Mouse (Mus musculus) monocyte, adult 2 months (primary cell): ENCODE measurements around the gene Carhsp1.

Experiments
- DNase-seq, 2 experiments: peaks; one replicate each; pipeline ENCODE4 v3.0.0; 2022; ENCODE audit warnings: low spot score in 2 of 2, low read depth in 1 of 2

Gene Carhsp1

GRCm38 (mm10) chr16:8675559-8675958 is 3.6 kb upstream of the Carhsp1 start:
- DNase-seq: no peak

GRCm38 (mm10) chr16:8674165-8674564 is 2.2 kb upstream of the Carhsp1 start:
- peak in 1 of 2 experiments; percentile 61 for DNase-seq

GRCm38 (mm10) chr16:8673343-8673742 is 1.4 kb upstream of the Carhsp1 start:
- no peak for DNase-seq

DNA sequence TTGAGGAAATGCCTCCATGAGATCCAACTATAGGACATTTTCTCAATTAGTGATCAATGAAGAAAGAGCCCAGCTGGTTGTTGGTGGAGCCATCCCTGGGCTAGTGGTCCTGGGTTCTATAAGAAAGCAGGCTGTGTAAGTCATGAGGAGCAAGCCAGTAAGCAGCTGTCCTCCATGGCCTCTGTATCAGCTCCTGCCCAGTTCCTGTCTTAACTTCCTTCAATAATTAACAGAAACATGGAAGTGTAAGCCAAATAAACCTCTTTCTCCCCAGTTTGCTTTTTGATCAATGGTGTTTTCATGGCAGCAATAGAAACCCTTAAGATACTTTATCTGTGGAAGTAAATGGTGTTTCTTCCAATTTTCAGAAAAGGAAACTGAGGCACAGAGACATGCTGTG is 856 bp upstream of the Carhsp1 start:
- no peak for DNase-seq

DNA sequence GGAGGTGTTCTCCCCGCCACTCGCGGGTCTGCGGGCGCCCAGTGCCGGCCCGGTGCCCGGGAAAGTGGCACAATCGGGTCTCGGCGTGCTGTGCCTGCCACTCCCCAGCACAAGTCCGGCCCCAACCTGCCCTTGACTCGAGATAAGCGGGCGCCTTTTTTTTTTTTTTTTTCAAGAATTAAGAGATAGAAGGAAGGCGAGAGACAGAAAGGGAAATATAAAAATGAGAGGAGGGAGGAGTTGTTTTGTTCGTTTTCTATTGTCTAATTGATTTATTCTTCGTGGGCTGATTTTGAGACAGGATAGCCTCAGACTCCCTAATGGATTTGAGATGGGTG is 364 bp upstream of the Carhsp1 start:
- DNase-seq: no peak

DNA sequence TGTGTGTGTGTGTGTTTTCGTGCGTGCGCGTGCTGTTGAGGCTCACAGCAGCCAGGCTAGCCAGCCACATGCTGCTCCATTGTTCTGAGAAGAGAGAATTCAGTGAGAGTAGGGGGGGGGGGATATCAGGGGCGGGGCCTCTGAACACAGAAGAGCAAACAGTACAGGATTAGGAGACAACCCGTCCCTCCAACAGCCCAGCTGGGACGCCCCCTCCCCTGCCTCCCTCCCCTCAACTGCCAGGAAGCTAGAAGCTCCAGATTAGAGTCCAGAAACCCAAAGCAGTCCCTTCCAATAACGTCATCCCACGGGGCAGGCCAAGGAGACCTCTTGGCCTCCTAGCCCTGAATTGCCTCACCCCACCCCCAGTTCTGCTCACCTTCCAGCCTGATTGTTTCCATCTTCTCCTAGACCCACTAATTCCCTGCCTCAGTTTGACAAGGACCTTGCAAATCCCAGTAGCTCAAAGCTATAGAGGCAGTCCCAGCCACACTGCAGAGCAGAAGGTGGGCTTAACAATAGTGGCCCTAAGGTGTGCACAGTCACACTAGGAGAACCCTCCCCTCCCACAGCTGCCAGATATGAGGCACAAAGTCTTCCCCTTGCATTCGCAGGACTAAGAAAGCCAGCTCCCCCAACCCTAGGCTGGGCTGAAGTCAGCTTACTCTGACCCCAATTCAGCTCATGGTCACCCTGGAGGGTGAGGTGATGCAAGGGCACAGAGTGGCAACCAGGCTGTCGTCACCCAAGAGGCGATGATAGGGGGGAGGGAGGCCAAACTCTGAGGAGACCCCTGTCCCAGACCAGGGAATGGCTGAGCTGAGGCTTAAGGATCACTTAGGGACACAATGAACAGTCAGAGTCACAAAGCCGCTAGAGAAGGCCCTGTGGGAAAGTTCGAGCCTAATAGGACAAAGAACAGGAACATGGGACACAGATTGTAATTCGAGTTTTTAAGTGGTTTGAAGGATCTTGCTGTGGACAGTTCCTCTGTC is 1.6 kb downstream of the Carhsp1 start:
- no peak for DNase-seq

DNA sequence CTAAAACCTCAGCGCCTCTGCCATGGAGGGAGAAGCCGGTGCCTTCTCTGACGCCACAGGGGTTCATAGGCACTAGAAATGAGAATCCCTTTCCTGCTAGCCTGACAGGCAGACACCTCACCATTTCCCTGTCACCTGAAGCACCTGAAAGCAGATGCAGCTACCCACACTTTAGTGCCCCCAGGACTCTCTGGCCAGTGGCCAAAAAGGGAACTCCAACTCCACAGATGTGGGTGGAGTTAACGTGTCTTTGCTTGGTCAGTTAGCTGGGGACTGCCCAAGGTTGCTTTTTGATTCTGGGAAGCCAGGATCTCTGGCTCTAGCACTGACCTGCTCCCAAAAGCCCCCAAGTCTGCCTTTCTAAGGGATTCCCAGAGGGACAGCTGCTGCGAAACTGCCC is 2.5 kb downstream of the Carhsp1 start:
- DNase-seq: no peak

DNA sequence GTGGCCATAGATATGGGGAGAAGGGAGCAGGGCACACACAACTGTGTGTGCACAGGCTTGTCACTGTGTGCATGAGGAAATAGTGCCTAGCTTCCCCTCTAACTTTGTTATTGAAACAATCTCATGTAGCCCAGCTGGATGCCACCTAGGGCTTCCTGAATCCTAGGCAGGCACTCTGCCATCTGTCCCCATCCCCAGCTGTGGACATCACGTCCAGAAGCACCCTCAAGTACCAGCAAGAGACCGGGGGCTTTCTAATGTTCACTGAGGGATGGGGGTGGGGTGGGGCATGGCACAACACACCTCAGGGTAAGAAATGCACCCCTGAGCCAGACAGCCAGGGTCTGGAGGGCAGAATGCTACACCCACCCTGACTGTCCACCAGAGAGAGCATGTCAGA is 3.6 kb downstream of the Carhsp1 start:
- DNase-seq: no peak

DNA sequence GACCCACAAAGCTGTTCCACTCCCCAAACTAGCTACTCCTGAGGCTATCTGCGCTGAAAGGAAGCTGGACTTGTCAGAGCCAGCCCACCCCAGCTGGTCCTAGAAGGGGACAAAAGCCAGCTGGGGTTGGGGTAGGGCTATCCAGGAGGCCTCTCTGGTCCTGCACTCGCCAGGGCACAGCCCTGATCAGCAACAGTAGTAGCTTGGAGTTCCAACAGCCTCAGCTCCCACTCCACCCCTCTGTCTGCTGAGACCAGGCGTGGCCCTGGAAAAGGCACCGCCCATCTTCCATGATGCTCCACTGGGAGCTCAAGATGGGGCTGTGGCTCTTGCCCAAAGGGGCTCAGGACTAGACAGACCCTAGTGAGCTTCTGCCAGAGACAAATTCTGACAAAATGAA is 4.1 kb downstream of the Carhsp1 start:
- no peak for DNase-seq

GRCm38 (mm10) chr16:8667261-8667660 is 4.7 kb downstream of the Carhsp1 start:
- peak in 1 of 2 experiments; percentile 33 for DNase-seq

DNA sequence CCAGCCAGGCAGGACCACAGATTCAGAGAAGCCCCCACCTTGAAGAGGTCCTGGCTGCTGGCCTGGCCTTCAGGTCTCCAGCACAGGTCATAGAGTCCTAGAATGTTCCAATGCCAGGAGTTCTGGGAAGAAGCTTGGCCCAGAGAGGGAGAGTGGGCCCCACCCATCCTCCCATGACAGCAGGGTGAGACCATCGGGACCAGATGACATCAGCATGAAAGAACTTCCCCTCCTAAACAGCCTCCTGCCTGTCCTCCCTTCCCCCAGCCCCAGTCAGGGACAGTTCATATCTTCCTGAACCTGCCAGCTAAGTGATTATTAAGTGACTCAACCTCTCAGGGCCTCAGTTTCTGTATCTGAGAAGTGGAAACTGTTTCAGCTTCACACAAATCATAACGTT is 5.5 kb downstream of the Carhsp1 start:
- no peak for DNase-seq

DNA sequence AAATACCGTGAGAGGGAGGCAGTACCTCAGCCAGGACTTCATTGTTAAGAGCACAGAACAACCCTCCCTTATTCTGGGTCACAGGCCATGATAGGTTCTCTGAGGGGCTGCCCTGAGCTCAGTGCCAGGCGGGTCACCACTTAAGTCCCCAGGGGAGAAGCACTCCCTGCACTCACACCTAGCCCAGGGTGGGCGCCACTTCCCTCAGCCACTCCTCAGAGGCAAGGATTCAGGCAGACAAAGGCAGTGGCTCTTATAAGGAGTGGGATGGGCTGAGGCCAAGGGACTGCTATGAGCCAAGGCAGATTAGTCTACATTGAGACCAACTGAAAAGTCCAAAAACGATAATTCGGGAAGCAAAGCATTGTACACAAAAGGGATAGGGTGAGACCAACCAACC is 6.6 kb downstream of the Carhsp1 start:
- DNase-seq: no peak

- no peak for DNase-seq
Observed at GRCm38 (mm10) chr16:8663606-8664539, 8.1 kb downstream of the Carhsp1 start.

DNA sequence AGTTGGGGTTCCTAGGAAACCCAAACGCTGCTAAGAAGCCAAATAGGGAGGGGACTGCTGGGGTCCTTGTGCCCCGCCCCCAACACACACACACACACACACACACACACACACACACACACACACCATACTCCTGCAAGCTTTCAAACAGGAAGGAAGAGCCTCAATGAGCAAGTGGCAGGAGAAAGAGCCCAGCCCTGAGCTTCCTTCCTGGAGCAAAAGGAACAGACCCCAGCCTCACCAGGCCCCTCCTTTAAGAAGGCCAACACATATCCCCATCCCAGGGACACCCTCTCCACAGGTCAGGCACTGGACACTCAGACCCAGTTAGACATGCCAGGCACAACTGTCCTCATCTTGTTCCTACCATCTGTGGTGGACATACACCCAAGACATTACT is 8.9 kb downstream of the Carhsp1 start:
- DNase-seq: no peak

GRCm38 (mm10) chr16:8658764-8659163 is 13.2 kb downstream of the Carhsp1 start:
- DNase-seq: no peak

GRCm38 (mm10) chr16:8658349-8658748 is 13.6 kb downstream of the Carhsp1 start:
- no peak for DNase-seq

DNA sequence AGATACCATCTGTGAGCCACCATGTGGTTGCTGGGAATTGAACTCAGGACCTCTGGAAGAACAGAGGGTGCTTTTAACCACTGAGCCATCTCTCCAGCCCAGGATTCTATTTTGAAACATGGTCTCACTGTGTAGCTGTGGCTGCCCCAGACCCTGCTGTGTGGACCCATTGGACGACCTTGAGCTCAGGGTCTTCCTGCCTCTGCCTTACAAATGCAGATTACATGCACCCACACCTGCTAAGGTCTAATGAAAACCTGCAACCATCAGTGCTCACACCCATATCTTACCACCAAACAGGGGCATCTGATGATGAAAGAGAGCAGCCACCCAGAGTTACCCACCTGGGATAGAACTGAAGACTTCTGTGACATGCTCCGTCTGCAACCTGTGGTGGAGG is 15.7 kb downstream of the Carhsp1 start:
- DNase-seq: no peak

DNA sequence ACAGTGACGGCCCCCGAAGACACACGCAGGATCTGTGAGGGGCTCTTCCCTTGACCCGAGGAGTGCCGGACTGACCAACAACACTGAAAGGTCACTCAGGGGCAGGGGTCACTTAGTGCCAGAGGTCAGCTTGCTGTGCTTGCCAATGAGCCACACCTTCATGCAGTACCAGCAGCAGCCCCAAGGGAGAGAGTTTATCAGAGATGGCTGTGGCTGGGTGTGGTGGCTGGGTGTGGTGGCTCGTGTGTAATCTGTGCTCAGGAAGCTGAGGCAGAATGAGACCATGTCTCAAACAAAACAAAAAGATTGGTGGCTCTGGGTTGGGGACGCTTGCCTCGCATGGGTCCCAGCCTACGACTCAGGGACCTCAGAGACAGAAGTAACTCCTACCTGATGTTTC is 16.4 kb downstream of the Carhsp1 start:
- DNase-seq: no peak

GRCm38 (mm10) chr16:8655108-8655507 is 16.8 kb downstream of the Carhsp1 start:
- no peak for DNase-seq

- DNase-seq: no peak
Observed at GRCm38 (mm10) chr16:8650007-8650406, 21.9 kb downstream of the Carhsp1 start.

- no peak for DNase-seq
Observed at GRCm38 (mm10) chr16:8645546-8645945, 26.4 kb downstream of the Carhsp1 start.

DNA sequence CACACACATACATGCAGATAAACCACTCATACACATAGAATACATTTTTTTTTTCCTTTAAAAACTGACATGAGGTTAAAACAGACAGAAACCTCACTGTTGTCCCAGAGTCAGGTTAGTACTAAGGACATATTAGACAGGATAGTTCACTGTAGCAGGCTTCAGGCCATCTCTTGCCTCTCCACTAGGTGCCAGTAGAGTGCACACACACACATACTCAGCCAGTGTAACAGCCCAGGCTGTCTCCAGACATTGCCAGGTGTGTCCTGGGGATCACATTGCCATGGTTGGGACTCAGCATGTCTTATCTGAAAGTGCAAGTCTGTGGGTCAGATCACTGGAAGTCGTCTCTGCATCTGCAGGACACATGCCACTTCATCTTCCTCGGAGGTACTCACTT is 28.1 kb downstream of the Carhsp1 start:
- no peak for DNase-seq
